18 mouse cellular contexts compared by ENCODE assay signal in the genomic region with DNA sequence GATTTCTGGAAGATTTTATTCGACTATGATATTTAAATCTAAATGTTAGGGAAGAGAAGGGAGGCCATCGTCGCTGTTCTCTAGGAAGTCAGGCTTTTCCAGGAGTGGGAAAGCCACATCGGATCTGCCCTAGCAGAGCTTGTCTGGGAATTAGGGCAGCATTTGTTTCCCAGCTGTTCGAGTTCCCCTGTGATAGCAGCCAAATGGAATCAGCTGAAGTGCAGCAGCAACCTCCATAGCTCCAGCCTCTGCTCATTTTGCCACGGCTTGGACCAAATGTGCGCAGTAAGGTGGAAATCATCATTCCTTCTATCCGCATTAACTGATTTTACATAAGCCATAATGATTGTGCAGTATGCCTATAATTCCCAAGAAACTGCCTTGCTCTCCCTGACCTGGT. TPM values are rescaled to one million over a fixed set of nuclear protein-coding genes. Genes with fewer than 3 reads are reported as not detected.
"Had no signal": no experiment of that assay in that cellular context is flagged by ENCODE, and none has a peak within 500 bp of the region (broad histone marks: within the 10 kb centered on the region; RNA-seq: fewer than 3 reads in every experiment).

No protein-coding gene starts in this region.

- H3K9me3 ChIP-seq: megakaryocyte, embryonic 14.5 days; midbrain, embryonic 15.5 days; neural tube, embryonic 12.5 days; stomach, embryonic 15.5 days had no signal

- H3K4me3 ChIP-seq: limb, embryonic 12.5 days; megakaryocyte, embryonic 14.5 days; midbrain, embryonic 15.5 days; neural tube, embryonic 12.5 days; stomach, embryonic 15.5 days had no signal

- DNase-seq: kidney, adult 9 months; lung, adult 18-20 months; lung, postnatal 4 days; right cerebral cortex, postnatal 14 days; thymus, adult 2 months; thymus, postnatal 25 days had no signal

- H3K9ac ChIP-seq: limb, embryonic 12.5 days; liver, embryonic 14.5 days; midbrain, embryonic 15.5 days; neural tube, embryonic 12.5 days; stomach, embryonic 15.5 days had no signal

- H3K4me2 ChIP-seq: limb, embryonic 12.5 days; midbrain, embryonic 11.5 days; midbrain, embryonic 15.5 days; neural tube, embryonic 12.5 days; stomach, embryonic 15.5 days had no signal

- H3K27ac ChIP-seq: kidney, postnatal 0 days; limb, embryonic 12.5 days; liver, embryonic 14.5 days; midbrain, embryonic 15.5 days; neural tube, embryonic 12.5 days; stomach, embryonic 15.5 days had no signal

- H3K4me1 ChIP-seq: limb, embryonic 12.5 days; megakaryocyte, embryonic 14.5 days; midbrain, embryonic 15.5 days; neural tube, embryonic 12.5 days; stomach, embryonic 15.5 days had no signal

- H3K36me3 ChIP-seq: limb, embryonic 12.5 days; midbrain, embryonic 15.5 days; neural tube, embryonic 12.5 days; stomach, embryonic 15.5 days had no signal

- H3K27me3 ChIP-seq: limb, embryonic 12.5 days; megakaryocyte, embryonic 14.5 days; midbrain, embryonic 15.5 days; neural tube, embryonic 12.5 days; stomach, embryonic 15.5 days had no signal

- ATAC-seq: lung, postnatal 0 days; midbrain, embryonic 15.5 days had no signal

RNA-seq across cellular contexts. Expression of a gene that starts 7.0 kb away (rescaled TPM):
- total RNA-seq: liver, adult 2 months; monocyte, adult 5-6 weeks had no signal
- polyA plus RNA-seq: liver, adult 2 months; spleen, adult 2 months had no signal
